Mouse (Mus musculus): Measurements from ENCODE around the gene Atp1a4. TPM values are rescaled to one million over a fixed set of nuclear protein-coding genes. Genes with fewer than 3 reads are reported as not detected.

Gene Atp1a4
- total RNA-seq, 2 experiments from 2014 or later: not detected

GRCm38 (mm10) chr1:172220414-172220813 is 37.8 kb downstream of the Atp1a4 start:
- no peak for ATAC-seq (replicated peaks; ENCODE audit: poor library complexity)

- ATAC-seq (replicated peaks; ENCODE audit: poor library complexity): no peak
These were observed 38.5 kb downstream of the Atp1a4 start, which contains the start of gene Casq1 for GRCm38 (mm10) chr1:172219451-172220406. Gene Casq1 (minus strand): TSS chr1:172219868.

GRCm38 (mm10) chr1:172218164-172218910 is 39.9 kb downstream of the Atp1a4 start:
- no peak for ATAC-seq (replicated peaks; ENCODE audit: poor library complexity)

GRCm38 (mm10) chr1:172217148-172217547 is 41.1 kb downstream of the Atp1a4 start:
- peak; percentile 100 for ATAC-seq (replicated peaks; ENCODE audit: poor library complexity)

- no peak for ATAC-seq (replicated peaks; ENCODE audit: poor library complexity)
These were observed 43.5 kb downstream of the Atp1a4 start for GRCm38 (mm10) chr1:172214748-172215147.

GRCm38 (mm10) chr1:172213771-172214170 is 44.4 kb downstream of the Atp1a4 start:
- no peak for ATAC-seq (replicated peaks; ENCODE audit: poor library complexity)

- no peak for ATAC-seq (replicated peaks; ENCODE audit: poor library complexity)
These were observed 45.4 kb downstream of the Atp1a4 start for GRCm38 (mm10) chr1:172212776-172213175.

GRCm38 (mm10) chr1:172207111-172207584 is 51.1 kb downstream of the Atp1a4 start:
- peak; percentile 49 for ATAC-seq (replicated peaks; ENCODE audit: poor library complexity)

GRCm38 (mm10) chr1:172206141-172206917 is 51.9 kb downstream of the Atp1a4 start, which contains the start of gene Pea15a:
Gene Pea15a (minus strand): TSS chr1:172206804.
- peak; percentile 68 for ATAC-seq (replicated peaks; ENCODE audit: poor library complexity)

GRCm38 (mm10) chr1:172205741-172206087 is 52.5 kb downstream of the Atp1a4 start:
- ATAC-seq (replicated peaks; ENCODE audit: poor library complexity): no peak

- ATAC-seq (replicated peaks; ENCODE audit: poor library complexity): no peak
These were observed 53.1 kb downstream of the Atp1a4 start for GRCm38 (mm10) chr1:172204814-172205740.

GRCm38 (mm10) chr1:172204033-172204813 is 54.0 kb downstream of the Atp1a4 start:
- ATAC-seq (replicated peaks; ENCODE audit: poor library complexity): no peak

- no peak for ATAC-seq (replicated peaks; ENCODE audit: poor library complexity)
These were observed 54.6 kb downstream of the Atp1a4 start for GRCm38 (mm10) chr1:172203566-172203965.

- no peak for ATAC-seq (replicated peaks; ENCODE audit: poor library complexity)
These were observed 55.2 kb downstream of the Atp1a4 start for GRCm38 (mm10) chr1:172202894-172203522.

GRCm38 (mm10) chr1:172201967-172202880 is 56.0 kb downstream of the Atp1a4 start:
- no peak for ATAC-seq (replicated peaks; ENCODE audit: poor library complexity)

GRCm38 (mm10) chr1:172200871-172201447 is 57.3 kb downstream of the Atp1a4 start:
- ATAC-seq (replicated peaks; ENCODE audit: poor library complexity): no peak

- no peak for ATAC-seq (replicated peaks; ENCODE audit: poor library complexity)
These were observed 58.1 kb downstream of the Atp1a4 start for GRCm38 (mm10) chr1:172200161-172200560.

Measured in megakaryocyte progenitor cell, adult 5-6 weeks (primary cell).